Mouse (Mus musculus): Measurements from ENCODE around the gene Mb21d2. TPM values are rescaled to one million over a fixed set of nuclear protein-coding genes. Genes with fewer than 3 reads are reported as not detected.

The Mb21d2 gene
- polyA plus RNA-seq, 1 experiment from 2014 or later = 5.8 TPM

Other genes starting within 250 kb of the Mb21d2 start
- 0.43 and 0.62 TPM in 2 replicates for gene Fgf12, start 176.6 kb downstream of the Mb21d2 start, polyA plus RNA-seq (2016; fragmentation: Nextera tagmentation; extraction: Ambion mirVana)

All from limb, embryonic 10.5 days (tissue).